Mouse (Mus musculus): ENCODE results near the gene Gabpa. TPM values are rescaled to one million over a fixed set of nuclear protein-coding genes. Genes with fewer than 3 reads are reported as not detected.

Gene Gabpa
- polyA plus RNA-seq, 1 experiment from 2014 or later, result 26.4 TPM

- H3K27me3 ChIP-seq, result no peaks in the 10 kb centered on the region
- no peak overlapping the region for H3K4me3 ChIP-seq
- no peaks in the 10 kb centered on the region for H3K9me3 ChIP-seq
- ATAC-seq (replicated peaks), result no peak
- H3K36me3 ChIP-seq, result peaks cover 2% of the 10 kb centered on the region; the same call in 1 of the 2 replicates
- H3K9ac ChIP-seq (replicated peaks), result no peak overlapping the region
- H3K4me1 ChIP-seq, result no peaks in the 10 kb centered on the region
- WGBS, result 91% methylated on average over 8 of the region's 8 CpGs
- no peak overlapping the region for H3K27ac ChIP-seq (replicated peaks)
- H3K4me2 ChIP-seq (replicated peaks), result no peak overlapping the region
These were observed 20.2 kb upstream of the Gabpa start for GRCm38 (mm10) chr16:84814511-84814910.

- WGBS, result 35% methylated on average over 7 of the region's 7 CpGs
- H3K4me2 ChIP-seq (replicated peaks), result no peak overlapping the region
- H3K9me3 ChIP-seq, result no peaks in the 10 kb centered on the region
- ATAC-seq (replicated peaks), result peak; percentile 74
- no peak overlapping the region for H3K9ac ChIP-seq (replicated peaks)
- H3K4me1 ChIP-seq, result no peaks in the 10 kb centered on the region
- H3K27me3 ChIP-seq, result no peaks in the 10 kb centered on the region
- peaks cover 15% of the 10 kb centered on the region; the same call in 1 of the 2 replicates for H3K36me3 ChIP-seq
- no peak overlapping the region for H3K4me3 ChIP-seq
- no peak overlapping the region for H3K27ac ChIP-seq (replicated peaks)
These were observed 17.3 kb upstream of the Gabpa start for GRCm38 (mm10) chr16:84817423-84817822.

GRCm38 (mm10) chr16:84825009-84825408 lies 9.7 kb upstream of the Gabpa start:
- no peak for ATAC-seq (replicated peaks)
- Histone ChIP-seq H3K4me1 (no peaks in the 10 kb centered on the region), H3K36me3 (peaks cover 66% of the 10 kb centered on the region), H3K9me3 (no peaks in the 10 kb centered on the region), H3K4me2 (replicated peaks) (no peak overlapping the region), H3K27me3 (no peaks in the 10 kb centered on the region), H3K4me3 (no peak overlapping the region), H3K27ac (replicated peaks) (no peak overlapping the region), H3K9ac (replicated peaks) (no peak overlapping the region)
- WGBS, result 57% methylated on average over 6 of the region's 6 CpGs

- 89% methylated on average over 5 of the region's 5 CpGs for WGBS
- H3K27ac ChIP-seq (replicated peaks), result no peak overlapping the region
- no peak overlapping the region for H3K9ac ChIP-seq (replicated peaks)
- H3K4me3 ChIP-seq, result no peak overlapping the region
- H3K4me2 ChIP-seq (replicated peaks), result no peak overlapping the region
- ATAC-seq (replicated peaks), result no peak
- peaks cover 48% of the 10 kb centered on the region for H3K36me3 ChIP-seq
- H3K4me1 ChIP-seq, result peaks cover 36% of the 10 kb centered on the region
- H3K27me3 ChIP-seq, result no peaks in the 10 kb centered on the region
- H3K9me3 ChIP-seq, result no peaks in the 10 kb centered on the region
These were observed 3.0 kb upstream of the Gabpa start for GRCm38 (mm10) chr16:84831696-84832095.

GRCm38 (mm10) chr16:84832736-84833135 lies 2.0 kb upstream of the Gabpa start:
- 69% methylated on average over 5 of the region's 5 CpGs for WGBS
- Histone ChIP-seq H3K9me3 (no peaks in the 10 kb centered on the region), H3K27ac (replicated peaks) (0 out of 2 replicates have a peak overlapping the region, but pooled peaks have one; percentile 4), H3K4me3 (no peak overlapping the region), H3K9ac (replicated peaks) (no peak overlapping the region), H3K4me1 (peaks cover 44% of the 10 kb centered on the region), H3K36me3 (peaks cover 38% of the 10 kb centered on the region), H3K4me2 (replicated peaks) (0 out of 2 replicates have a peak overlapping the region, but pooled peaks have one; percentile 10), H3K27me3 (no peaks in the 10 kb centered on the region)
- no peak for ATAC-seq (replicated peaks)

DNA sequence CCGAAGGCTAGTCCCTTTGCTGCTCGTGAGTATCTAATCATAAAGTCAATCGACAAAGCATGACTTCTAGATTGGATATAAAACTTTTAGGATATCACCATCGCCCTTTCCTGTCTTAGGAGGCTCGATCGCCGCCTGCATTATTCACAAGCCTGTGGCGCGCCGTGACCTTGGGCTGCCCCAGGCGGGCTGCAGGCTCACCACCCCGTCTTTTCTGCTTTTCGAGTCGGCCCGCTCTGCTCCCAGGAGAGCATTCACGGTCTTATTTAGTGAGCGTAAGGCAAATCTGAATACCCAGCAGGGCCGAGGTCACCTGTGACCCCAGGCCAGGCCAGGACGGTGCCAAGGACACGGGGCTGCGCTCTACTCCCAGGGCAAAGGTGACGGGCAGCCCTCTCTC lies 381 bp upstream of the Gabpa start:
- Histone ChIP-seq H3K9ac (replicated peaks) (peak overlapping the region; percentile 96), H3K4me2 (replicated peaks) (peak overlapping the region; percentile 86), H3K4me3 (peak overlapping the region; percentile 88), H3K9me3 (no peaks in the 10 kb centered on the region), H3K4me1 (peaks cover 44% of the 10 kb centered on the region), H3K27ac (replicated peaks) (peak overlapping the region; percentile 96), H3K27me3 (no peaks in the 10 kb centered on the region), H3K36me3 (peaks cover 25% of the 10 kb centered on the region)
- ATAC-seq (replicated peaks), result no peak
- WGBS, result under 1% methylated on average over 22 of the region's 22 CpGs

- Histone ChIP-seq H3K4me2 (replicated peaks) (peak within 1 kb of the TSS; percentile 86), H3K9me3 (no peaks in the 10 kb centered on the region), H3K27ac (replicated peaks) (peak within 1 kb of the TSS; percentile 96), H3K27me3 (no peaks in the 10 kb centered on the region), H3K4me1 (peaks cover 44% of the 10 kb centered on the region), H3K36me3 (peaks cover 20% of the 10 kb centered on the region), H3K9ac (replicated peaks) (peak within 1 kb of the TSS; percentile 96), H3K4me3 (peak within 1 kb of the TSS; percentile 88)
- peak; percentile 74 for ATAC-seq (replicated peaks)
- WGBS, result under 1% methylated on average over 57 of the region's 57 CpGs
These were observed 707 bp downstream of the Gabpa start, which contains the start of gene Atp5j for GRCm38 (mm10) chr16:84835441-84835822. Gene Atp5j, minus strand, starts transcription at chr16:84835625.

- WGBS, result 6% methylated on average over 29 of the region's 29 CpGs
- peaks cover 18% of the 10 kb centered on the region for H3K36me3 ChIP-seq
- H3K9ac ChIP-seq (replicated peaks), result peak overlapping the region; percentile 96
- peak overlapping the region; percentile 86 for H3K4me2 ChIP-seq (replicated peaks)
- H3K27me3 ChIP-seq, result no peaks in the 10 kb centered on the region
- peaks cover 44% of the 10 kb centered on the region for H3K4me1 ChIP-seq
- H3K27ac ChIP-seq (replicated peaks), result peak overlapping the region; percentile 96
- ATAC-seq (replicated peaks), result peak; percentile 15
- H3K9me3 ChIP-seq, result no peaks in the 10 kb centered on the region
- peak overlapping the region; percentile 88 for H3K4me3 ChIP-seq
These were observed 1.4 kb downstream of the Gabpa start for GRCm38 (mm10) chr16:84835823-84836743.

DNA sequence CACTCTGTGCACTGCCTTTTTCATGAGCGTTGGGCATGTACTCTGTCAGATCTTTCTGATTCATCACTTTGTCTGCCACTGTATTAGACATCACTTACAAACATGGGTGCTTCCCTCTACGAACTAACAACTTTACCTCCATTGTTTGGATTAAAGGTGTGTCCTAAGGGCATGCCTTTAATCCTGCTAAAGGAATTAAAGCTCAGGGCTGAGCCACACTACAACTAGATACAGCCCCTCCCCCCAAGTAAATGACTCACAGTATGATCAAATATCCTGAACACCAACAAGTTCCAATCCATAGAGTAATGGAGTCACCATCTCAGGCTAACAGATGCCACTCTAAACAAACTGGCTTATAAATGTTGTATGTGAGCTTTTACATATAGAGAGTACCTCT lies 3.9 kb downstream of the Gabpa start:
- WGBS, result 76% methylated on average over 2 of the region's 2 CpGs

DNA sequence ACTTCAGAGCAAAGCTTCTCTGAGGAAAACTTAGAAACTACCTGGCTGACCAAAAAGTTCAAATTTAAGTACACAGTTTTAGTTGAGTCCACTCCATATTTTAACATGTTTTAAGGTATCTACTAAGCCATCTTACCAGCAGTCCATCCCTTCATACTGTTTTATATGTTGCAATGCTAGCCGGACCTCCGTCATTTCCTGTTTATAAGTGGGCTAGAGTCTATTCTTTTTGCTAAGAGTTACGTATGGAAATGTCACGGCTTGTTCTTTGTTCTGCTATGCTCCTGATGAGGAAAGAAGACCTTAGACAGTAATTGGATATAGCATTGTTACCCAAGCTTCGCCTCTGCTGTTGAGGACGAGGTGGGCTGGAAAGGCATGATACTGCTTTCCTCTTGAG lies 18.8 kb downstream of the Gabpa start:
- H3K27ac ChIP-seq (replicated peaks), result no peak overlapping the region
- peaks cover 73% of the 10 kb centered on the region for H3K36me3 ChIP-seq
- H3K4me3 ChIP-seq, result no peak overlapping the region
- ATAC-seq (replicated peaks), result no peak
- no peaks in the 10 kb centered on the region for H3K9me3 ChIP-seq
- H3K9ac ChIP-seq (replicated peaks), result no peak overlapping the region
- no peaks in the 10 kb centered on the region for H3K4me1 ChIP-seq
- no peaks in the 10 kb centered on the region for H3K27me3 ChIP-seq
- H3K4me2 ChIP-seq (replicated peaks), result no peak overlapping the region
- WGBS, result 96% methylated on average over 6 of the region's 6 CpGs

More for the DNA sequence above, 3.9 kb downstream of the Gabpa start:
- H3K27ac ChIP-seq (replicated peaks), result no peak overlapping the region
- no peaks in the 10 kb centered on the region for H3K27me3 ChIP-seq
- no peak overlapping the region for H3K4me2 ChIP-seq (replicated peaks)
- peaks cover 24% of the 10 kb centered on the region for H3K4me1 ChIP-seq
- no peak overlapping the region for H3K9ac ChIP-seq (replicated peaks)
- no peak overlapping the region for H3K4me3 ChIP-seq
- H3K9me3 ChIP-seq, result no peaks in the 10 kb centered on the region
- ATAC-seq (replicated peaks), result no peak
- peaks cover 25% of the 10 kb centered on the region for H3K36me3 ChIP-seq

- 92% methylated on average over 8 of the region's 8 CpGs for WGBS
- Histone ChIP-seq H3K4me2 (replicated peaks) (no peak overlapping the region), H3K27me3 (no peaks in the 10 kb centered on the region), H3K9ac (replicated peaks) (no peak overlapping the region), H3K9me3 (no peaks in the 10 kb centered on the region), H3K36me3 (peaks cover 34% of the 10 kb centered on the region), H3K4me1 (no peaks in the 10 kb centered on the region), H3K4me3 (no peak overlapping the region), H3K27ac (replicated peaks) (no peak overlapping the region)
- no peak for ATAC-seq (replicated peaks)
These were observed 29.9 kb downstream of the Gabpa start for GRCm38 (mm10) chr16:84864656-84865055.

DNA sequence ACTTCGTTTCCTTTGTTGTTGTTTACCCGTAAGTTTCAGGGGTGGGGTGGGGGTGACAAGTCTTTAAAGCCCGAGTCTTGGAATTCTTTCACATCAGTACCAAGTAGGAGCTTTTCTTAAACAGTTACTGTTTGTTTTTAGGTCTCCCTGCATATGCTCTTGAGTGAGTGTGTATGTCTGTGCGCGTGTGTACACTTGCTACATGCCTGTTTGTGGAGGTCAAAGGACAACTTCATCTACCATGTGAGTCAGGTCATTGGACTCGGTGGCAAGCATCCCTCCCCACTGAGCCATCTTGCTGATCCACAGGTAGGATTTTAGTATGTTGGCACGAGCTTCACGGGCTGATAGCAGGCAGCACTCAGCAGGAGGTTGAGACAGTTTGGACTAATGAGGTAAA lies 39.1 kb downstream of the Gabpa start:
- H3K36me3 ChIP-seq, result no peaks in the 10 kb centered on the region
- no peak for ATAC-seq (replicated peaks)
- H3K4me2 ChIP-seq (replicated peaks), result no peak overlapping the region
- H3K9me3 ChIP-seq, result no peaks in the 10 kb centered on the region
- peaks cover 21% of the 10 kb centered on the region for H3K4me1 ChIP-seq
- H3K27ac ChIP-seq (replicated peaks), result no peak overlapping the region
- WGBS, result 83% methylated on average over 8 of the region's 8 CpGs
- H3K9ac ChIP-seq (replicated peaks), result no peak overlapping the region
- H3K4me3 ChIP-seq, result no peak overlapping the region
- H3K27me3 ChIP-seq, result no peaks in the 10 kb centered on the region

All from forebrain, embryonic 15.5 days (tissue).